Mouse (Mus musculus) C2C12 (cell line): Measurements from ENCODE around the gene Cd8a. TPM values are rescaled to one million over a fixed set of nuclear protein-coding genes. Genes with fewer than 3 reads are reported as not detected.

Source experiments
- H3K27me3 ChIP-seq: one replicate; pipeline ENCODE4 v1.6.1; 2011; ENCODE audit not compliant: control insufficient read depth, insufficient read depth, insufficient read length
- H3K36me3 ChIP-seq: one replicate; pipeline ENCODE4 v1.6.1; 2011; ENCODE audit not compliant: control insufficient read depth, insufficient read depth
- H3K4me3 ChIP-seq: one replicate; pipeline ENCODE4 v1.5.1; 2011; ENCODE audit warnings: mild to moderate bottlenecking, control low read depth; ENCODE audit not compliant: poor library complexity, insufficient read depth, severe bottlenecking
- H3K79me2 ChIP-seq: one replicate; pipeline ENCODE4 v1.6.1; 2011; ENCODE audit not compliant: control insufficient read depth, insufficient read depth
- H3K79me3 ChIP-seq: one replicate; pipeline ENCODE4 v1.6.1; 2011; ENCODE audit warnings: low read depth, control low read depth
- H3ac ChIP-seq: one replicate; pipeline ENCODE3; 2011; ENCODE audit warnings: low read depth; ENCODE audit not compliant: control insufficient read depth, insufficient read length
- CEBPB ChIP-seq: IDR thresholded peaks from one replicate; pipeline ENCODE4 v1.6.1; 2011; ENCODE audit warnings: low read depth, mild to moderate bottlenecking, control low read depth, moderate library complexity
- CTCF ChIP-seq: IDR thresholded peaks from one replicate; pipeline ENCODE4 v1.5.1; 2011; ENCODE audit not compliant: control insufficient read depth, insufficient read depth, insufficient read length
- FOSL1 ChIP-seq: IDR thresholded peaks from one replicate; pipeline ENCODE4 v1.8.0; 2011; ENCODE audit warnings: mild to moderate bottlenecking, low read length; ENCODE audit not compliant: poor library complexity, insufficient read depth, severe bottlenecking
- MAX ChIP-seq: IDR thresholded peaks from one replicate; pipeline ENCODE4 v1.6.1; 2011; ENCODE audit warnings: mild to moderate bottlenecking, control low read depth
- MYOD1 ChIP-seq: IDR thresholded peaks from one replicate; pipeline ENCODE4 v1.6.1; 2011; ENCODE audit warnings: low read depth; ENCODE audit not compliant: control insufficient read depth, insufficient read length
- MYOG ChIP-seq: IDR thresholded peaks from one replicate; pipeline ENCODE4 v1.6.1; 2011; ENCODE audit not compliant: control insufficient read depth, insufficient read length; ENCODE audit errors: extremely low read depth
- USF1 ChIP-seq: IDR thresholded peaks from one replicate; pipeline ENCODE4 v1.6.1; 2011; ENCODE audit warnings: low read depth, mild to moderate bottlenecking, control low read depth, moderate library complexity
- polyA plus RNA-seq: library from polyadenylated mRNA; unstranded; fragments of >200 nt; fragmentation: generic; extraction: Trizol; gene quantifications from one replicate; pipeline ENCODE4 v1.2.1, GENCODE M21; 2012; ENCODE audit warnings: missing spikeins

Gene Cd8a
- polyA plus RNA-seq, 1 experiment, result not detected

DNA sequence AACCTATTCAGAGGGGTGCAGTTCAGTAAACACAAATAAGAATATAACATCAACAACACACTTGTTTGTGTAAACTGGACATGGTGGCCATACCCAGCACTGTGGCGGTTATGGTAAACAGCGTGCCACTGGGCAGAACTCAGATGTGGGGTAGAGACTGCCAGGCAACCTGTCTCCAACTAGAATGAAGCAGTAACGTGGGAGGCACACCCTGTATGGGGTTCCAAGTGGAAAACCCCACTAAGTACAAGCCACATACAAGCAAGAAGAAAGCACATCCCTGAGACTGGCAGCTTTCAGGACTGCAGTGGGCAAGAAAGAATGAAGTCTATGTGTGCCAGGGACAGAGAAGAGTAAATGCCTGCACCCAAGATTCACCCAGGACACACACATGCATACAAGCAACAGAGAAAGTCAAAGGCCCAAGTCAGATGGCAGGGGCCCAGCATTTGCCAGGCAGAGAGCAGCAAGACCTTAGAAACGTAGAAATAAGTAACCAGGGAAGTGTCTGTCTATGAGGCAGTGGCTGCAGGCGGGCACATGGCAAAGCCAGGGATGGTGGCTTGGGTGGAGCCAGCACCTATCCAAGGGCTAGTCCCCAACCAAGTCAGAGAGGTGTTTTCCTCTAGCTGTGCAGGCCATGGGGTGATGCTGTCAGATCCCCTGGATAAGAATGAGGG, 1.0 kb upstream of the Cd8a start:
- no peaks in the 10 kb centered on the region for H3K79me3 ChIP-seq
- no peaks in the 10 kb centered on the region for H3K36me3 ChIP-seq
- H3K4me3 ChIP-seq, result no peak overlapping the region
- no peak overlapping the region for H3ac ChIP-seq
- no peak for TF ChIP-seq MAX
- TF ChIP-seq MYOD1, result no peak
- no peak for TF ChIP-seq USF1
- TF ChIP-seq MYOG, result no peak
- TF ChIP-seq CTCF, result no peak
- no peak for TF ChIP-seq CEBPB
- TF ChIP-seq FOSL1, result no peak
- no peaks in the 10 kb centered on the region for H3K79me2 ChIP-seq
- H3K27me3 ChIP-seq, result peaks cover 8% of the 10 kb centered on the region

DNA sequence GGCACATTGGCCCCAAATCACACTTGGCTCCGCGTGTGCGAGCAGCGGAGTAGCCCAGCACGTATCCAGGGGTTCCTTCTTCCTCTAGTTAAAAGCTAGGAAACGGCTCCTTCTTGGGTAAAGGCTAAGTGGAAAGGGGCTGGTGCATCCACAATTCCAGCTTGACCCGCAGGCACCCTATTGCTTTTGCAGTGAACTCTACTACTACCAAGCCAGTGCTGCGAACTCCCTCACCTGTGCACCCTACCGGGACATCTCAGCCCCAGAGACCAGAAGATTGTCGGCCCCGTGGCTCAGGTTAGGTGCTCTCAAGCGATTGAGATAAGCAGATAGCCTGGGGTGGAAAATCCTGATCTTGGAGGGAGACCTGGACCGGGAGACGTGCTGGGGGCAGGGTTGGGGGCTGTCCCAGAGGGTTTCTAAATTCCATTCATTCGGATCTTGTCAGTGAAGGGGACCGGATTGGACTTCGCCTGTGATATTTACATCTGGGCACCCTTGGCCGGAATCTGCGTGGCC, 1.1 kb downstream of the Cd8a start:
- H3ac ChIP-seq, result no peak overlapping the region
- peaks cover 8% of the 10 kb centered on the region for H3K27me3 ChIP-seq
- H3K79me3 ChIP-seq, result no peaks in the 10 kb centered on the region
- H3K79me2 ChIP-seq, result no peaks in the 10 kb centered on the region
- no peaks in the 10 kb centered on the region for H3K36me3 ChIP-seq
- TF ChIP-seq MAX, result no peak
- no peak for TF ChIP-seq CEBPB
- TF ChIP-seq USF1, result no peak
- no peak for TF ChIP-seq MYOD1
- TF ChIP-seq CTCF, result no peak
- TF ChIP-seq FOSL1, result no peak
- no peak for TF ChIP-seq MYOG
- H3K4me3 ChIP-seq, result no peak overlapping the region

DNA sequence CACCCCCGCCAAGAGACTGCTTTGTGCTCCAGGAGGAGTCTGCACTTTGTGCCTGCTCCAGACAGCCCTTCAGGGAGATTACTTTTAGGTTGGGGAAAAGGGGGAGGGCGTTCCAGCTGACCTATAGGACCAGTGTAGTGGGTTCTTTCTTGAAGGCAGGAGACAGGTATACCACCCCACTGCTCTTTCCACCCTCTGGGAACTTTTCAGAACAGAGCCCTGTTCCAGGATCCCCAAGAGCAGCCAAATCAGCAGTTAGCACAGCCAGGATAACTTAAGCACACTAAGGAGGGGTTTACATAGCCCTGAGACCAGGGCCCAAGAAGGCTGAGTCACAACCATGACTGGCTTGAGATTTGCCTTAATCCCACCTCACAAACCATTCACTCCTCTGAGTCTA, 1.7 kb downstream of the Cd8a start:
- Histone ChIP-seq H3K36me3 (no peaks in the 10 kb centered on the region), H3K4me3 (no peak overlapping the region), H3K27me3 (peaks cover 8% of the 10 kb centered on the region), H3K79me3 (no peaks in the 10 kb centered on the region), H3ac (no peak overlapping the region), H3K79me2 (no peaks in the 10 kb centered on the region)
- no peak for TF ChIP-seq CEBPB
- TF ChIP-seq USF1, result no peak

DNA sequence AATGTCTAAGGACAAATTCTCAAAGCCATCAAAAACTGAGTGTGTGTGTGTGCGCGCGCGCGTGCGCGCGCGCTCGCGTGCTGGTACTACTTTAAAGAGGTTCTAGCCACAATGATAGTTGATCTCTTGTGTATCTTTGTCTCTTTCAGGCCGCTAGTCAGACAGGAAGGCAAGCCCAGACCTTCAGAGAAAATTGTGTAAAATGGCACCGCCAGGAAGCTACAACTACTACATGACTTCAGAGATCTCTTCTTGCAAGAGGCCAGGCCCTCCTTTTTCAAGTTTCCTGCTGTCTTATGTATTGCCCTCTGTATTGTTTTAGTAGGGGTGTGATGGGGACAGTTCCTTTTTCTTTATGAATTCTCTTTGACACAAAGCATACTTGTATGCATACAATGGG, 3.5 kb downstream of the Cd8a start:
- no peak overlapping the region for H3ac ChIP-seq
- H3K79me3 ChIP-seq, result no peaks in the 10 kb centered on the region
- peaks cover 8% of the 10 kb centered on the region for H3K27me3 ChIP-seq
- TF ChIP-seq CEBPB (no peak), CTCF (no peak), MYOD1 (no peak), FOSL1 (no peak), MYOG (no peak), MAX (no peak), USF1 (no peak)
- H3K4me3 ChIP-seq, result no peak overlapping the region
- H3K36me3 ChIP-seq, result no peaks in the 10 kb centered on the region
- H3K79me2 ChIP-seq, result no peaks in the 10 kb centered on the region

DNA sequence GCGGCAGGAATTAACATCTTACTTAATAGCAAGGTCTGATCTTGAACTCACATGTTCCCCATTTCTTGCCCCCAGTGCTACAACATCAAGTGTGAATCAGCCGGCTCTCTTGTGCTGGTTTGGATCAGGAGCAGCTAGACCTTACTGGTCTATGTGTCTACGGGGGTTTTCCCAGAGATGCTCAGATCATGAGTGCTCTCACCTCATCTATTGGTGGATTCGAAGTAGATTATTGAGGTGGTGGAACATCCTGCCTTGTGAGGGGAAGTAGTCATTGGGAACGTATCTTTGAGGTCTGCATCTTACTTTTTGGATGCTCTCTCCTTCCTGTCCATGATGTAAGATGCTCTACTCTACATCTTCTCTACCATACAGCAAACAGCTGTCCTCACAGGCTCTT, 8.4 kb downstream of the Cd8a start:
- Histone ChIP-seq H3K79me2 (no peaks in the 10 kb centered on the region), H3K79me3 (no peaks in the 10 kb centered on the region), H3K36me3 (no peaks in the 10 kb centered on the region), H3K4me3 (no peak overlapping the region), H3ac (no peak overlapping the region), H3K27me3 (no peaks in the 10 kb centered on the region)
- no peak for TF ChIP-seq MYOG
- TF ChIP-seq USF1, result no peak
- no peak for TF ChIP-seq MYOD1
- no peak for TF ChIP-seq MAX
- no peak for TF ChIP-seq CEBPB
- TF ChIP-seq CTCF, result no peak
- TF ChIP-seq FOSL1, result no peak

DNA sequence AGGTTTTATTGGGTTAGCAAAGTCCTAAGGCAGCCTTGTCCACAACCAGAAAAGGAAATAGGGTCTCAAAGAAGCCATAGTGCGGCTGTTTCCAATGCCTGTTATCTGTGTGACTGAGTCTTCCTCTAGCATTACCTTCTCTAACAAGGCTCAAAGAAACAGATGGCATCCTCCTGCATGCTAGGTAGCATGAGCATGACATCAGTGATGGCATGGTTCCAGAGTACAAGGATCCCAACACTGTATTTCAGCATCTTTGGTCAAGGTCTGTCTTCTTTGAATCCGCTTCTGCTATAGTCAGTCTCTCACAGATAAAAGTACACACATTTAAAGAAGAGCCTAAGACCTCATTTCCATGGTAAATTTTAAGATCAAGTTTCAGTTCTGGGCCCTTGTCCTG, 17.3 kb downstream of the Cd8a start:
- no peaks in the 10 kb centered on the region for H3K79me3 ChIP-seq
- no peak for TF ChIP-seq CTCF
- TF ChIP-seq MAX, result no peak
- TF ChIP-seq MYOG, result no peak
- TF ChIP-seq FOSL1, result no peak
- TF ChIP-seq CEBPB, result no peak
- TF ChIP-seq USF1, result no peak
- no peak for TF ChIP-seq MYOD1
- H3K27me3 ChIP-seq, result no peaks in the 10 kb centered on the region
- H3K4me3 ChIP-seq, result no peak overlapping the region
- H3K79me2 ChIP-seq, result no peaks in the 10 kb centered on the region
- H3K36me3 ChIP-seq, result no peaks in the 10 kb centered on the region
- no peak overlapping the region for H3ac ChIP-seq
